Mouse (Mus musculus) heart, adult 11 months (tissue): ENCODE data around the gene Lmntd1.

Experiments
- DNase-seq: peaks from one replicate; pipeline ENCODE4 v3.0.0; 2022

Lmntd1 gene

GRCm38 (mm10) chr6:145482656-145483317 lies 131.3 kb downstream of the Lmntd1 start:
- peak; percentile 91 for DNase-seq

DNA sequence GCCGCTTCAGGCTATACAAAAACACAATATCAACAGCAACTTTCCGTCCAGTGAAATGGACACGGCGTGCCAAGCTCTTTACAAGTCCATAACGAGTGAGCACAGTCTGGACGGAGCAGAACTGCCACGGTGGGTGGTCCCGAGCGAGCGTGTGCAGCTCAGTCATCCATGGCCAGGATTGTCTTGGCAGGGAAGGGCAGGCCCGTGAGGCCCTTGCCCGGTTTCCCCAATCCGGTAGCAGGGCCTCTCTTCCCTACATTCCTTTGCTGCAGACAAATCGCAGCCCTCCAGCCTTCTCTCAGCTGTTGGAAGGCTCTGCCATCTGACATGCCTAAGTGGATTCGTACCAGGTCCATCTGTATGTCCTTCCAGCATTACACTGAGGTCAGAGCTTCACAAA lies 132.2 kb downstream of the Lmntd1 start:
- peak; percentile 94 for DNase-seq

- no peak for DNase-seq
Measured at GRCm38 (mm10) chr6:145478821-145479271, 135.3 kb downstream of the Lmntd1 start.

GRCm38 (mm10) chr6:145477367-145477905 lies 136.7 kb downstream of the Lmntd1 start:
- no peak for DNase-seq

DNA sequence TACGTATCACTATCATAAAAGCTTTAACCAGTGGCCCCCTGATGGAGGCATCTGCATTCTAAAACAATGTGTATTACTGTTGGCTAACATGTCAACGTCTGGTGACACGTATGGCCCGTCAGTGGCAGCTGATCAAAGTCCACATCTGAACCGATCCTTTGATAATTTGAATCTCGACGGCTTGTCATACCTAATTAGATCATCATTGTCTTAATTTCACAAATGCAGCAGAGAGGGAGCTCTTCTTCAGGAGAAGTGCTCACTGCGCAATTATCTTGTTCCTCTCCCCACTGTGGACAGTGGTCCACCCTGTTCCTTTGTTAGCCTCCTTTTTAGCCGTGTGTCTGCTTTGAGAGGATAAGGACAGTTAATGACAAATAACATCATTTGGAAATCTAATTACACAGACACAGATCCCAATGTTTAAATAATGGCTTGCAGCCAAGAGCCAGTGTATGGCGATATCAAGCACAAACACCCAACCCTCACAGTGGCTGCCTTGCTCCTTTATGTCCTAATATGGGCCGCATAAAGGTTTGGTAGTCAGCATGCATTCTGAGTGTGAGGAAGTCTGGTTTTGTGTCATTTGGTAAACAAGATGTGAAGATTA lies 142.4 kb downstream of the Lmntd1 start:
- DNase-seq = no peak

DNA sequence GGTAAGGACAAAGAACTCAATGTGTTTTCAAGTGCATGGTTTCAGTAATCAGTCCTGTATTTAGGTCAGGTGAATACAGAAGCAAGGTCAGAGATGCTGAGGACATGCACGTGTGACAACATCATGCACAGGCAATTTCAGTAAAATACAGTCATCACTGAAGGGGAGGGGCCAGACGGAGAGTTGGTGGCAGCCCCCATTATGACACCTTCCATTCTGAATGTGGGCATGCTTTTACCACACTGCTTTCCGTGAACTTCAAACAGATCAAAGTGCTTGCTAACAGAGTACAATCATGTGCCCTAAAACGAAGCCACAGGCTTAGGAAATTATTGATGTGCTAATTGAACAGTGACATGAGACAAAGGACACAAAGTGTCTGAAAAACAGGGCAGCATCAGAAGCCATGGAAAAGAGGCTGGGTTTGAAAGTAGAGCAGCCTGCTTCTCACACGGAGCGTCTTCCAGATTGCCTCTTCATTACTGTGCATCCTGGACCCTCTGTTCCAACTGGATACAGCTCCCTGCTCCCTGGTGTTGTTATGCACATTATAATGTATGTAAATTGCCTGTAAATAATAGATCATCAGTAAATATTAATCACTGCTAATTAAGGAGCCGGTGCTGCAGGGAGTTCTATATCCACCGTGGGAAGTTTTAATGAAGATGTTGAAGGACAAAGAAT lies 144.7 kb downstream of the Lmntd1 start:
- no peak for DNase-seq

DNA sequence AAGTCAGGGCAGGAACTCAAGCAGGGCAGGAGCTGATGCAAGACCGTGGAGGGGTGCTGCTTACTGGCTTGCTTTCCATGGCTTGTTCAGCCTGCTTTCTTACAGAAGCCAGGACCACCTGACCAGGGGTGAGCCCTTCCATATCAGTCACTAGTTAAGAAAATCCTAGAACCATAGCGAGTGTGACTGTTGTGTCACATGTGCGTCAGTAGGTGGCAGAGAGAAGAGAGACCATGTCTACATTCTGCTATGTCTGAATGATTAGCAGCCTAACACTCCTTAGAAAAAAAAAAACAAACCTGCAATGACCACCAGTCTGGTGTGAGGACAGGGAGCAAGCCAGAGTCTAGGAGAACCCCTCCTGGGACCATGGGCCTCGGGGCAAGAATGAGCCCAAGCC lies 150.1 kb downstream of the Lmntd1 start:
- DNase-seq = no peak

- DNase-seq = no peak
Measured at GRCm38 (mm10) chr6:145462677-145463245, 151.4 kb downstream of the Lmntd1 start.

DNA sequence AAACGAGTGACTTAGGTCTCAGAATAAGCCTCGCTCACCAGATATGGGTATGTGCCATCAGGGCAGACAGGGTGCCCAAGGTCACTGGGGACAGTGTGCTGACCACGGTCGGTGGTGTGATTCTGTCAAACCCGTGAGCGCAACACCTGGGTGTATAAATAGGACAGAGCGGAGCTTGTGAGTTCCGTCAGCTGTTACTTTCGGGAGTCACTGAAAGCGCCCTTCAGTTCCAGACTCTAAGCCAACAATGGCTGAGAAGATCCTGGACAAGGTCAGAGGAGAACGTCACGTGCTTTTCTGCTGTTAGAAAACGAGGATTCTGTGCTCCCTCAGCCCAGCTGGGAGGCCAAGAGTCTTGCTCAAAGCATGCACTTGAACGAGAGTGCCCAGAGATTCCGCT lies 157.1 kb downstream of the Lmntd1 start:
- peak; percentile 97 for DNase-seq

- peak; percentile 96 for DNase-seq
Measured at GRCm38 (mm10) chr6:145450628-145451403, 163.3 kb downstream of the Lmntd1 start.

GRCm38 (mm10) chr6:145448361-145448760 lies 165.8 kb downstream of the Lmntd1 start:
- DNase-seq = no peak

DNA sequence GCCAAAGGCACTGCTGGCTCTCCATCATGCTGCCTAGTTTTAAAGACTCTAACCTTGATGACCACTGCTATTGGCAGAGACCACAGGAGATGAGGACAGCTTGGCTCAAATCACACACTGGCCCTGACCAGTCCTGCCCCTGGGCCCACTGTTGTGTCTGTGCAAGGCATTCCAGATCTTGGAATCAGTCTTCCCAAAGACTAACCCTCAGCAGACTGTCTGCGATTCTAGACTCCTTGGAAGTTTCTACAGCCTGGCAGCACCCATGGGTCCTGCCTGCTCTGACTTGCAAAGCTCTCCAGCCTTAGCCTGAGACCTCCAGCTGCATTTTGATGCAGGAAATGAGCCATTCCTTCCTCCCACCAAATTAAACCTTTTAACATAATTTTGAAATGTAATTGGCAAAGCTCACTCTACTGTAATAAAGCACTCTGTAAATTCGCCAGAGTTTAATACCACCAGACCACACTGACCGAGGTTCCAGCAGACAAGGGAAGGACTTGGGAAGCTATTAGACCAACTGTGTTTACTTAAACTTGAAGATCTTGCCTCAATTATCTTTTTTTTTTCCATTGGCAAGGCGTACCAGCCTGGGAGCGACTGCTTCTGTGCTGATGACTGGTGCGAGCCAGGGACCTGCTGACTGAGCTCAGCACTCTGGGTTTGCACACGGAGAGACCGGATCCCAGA lies 168.2 kb downstream of the Lmntd1 start:
- peak; percentile 96 for DNase-seq

DNA sequence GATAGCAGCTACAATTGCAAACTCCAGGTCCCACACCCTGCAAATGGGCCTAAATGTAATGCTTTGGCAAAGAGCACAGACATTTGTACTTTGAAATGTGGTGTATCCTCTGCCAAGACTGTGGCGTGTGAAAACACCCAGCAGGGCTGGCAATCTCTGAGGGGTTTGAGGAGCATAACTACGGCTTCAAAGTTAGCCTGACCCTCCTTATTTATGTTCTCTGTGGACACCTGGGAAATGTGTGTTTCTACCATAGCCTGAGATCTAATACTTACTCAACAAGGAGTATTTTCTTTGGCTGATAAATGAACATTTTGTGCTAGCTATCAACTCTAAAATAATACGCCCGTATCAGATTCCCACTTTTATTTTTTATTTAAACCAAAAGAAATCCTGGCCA lies 168.7 kb downstream of the Lmntd1 start:
- peak; percentile 86 for DNase-seq

GRCm38 (mm10) chr6:145442786-145443185 lies 171.3 kb downstream of the Lmntd1 start:
- no peak for DNase-seq

DNA sequence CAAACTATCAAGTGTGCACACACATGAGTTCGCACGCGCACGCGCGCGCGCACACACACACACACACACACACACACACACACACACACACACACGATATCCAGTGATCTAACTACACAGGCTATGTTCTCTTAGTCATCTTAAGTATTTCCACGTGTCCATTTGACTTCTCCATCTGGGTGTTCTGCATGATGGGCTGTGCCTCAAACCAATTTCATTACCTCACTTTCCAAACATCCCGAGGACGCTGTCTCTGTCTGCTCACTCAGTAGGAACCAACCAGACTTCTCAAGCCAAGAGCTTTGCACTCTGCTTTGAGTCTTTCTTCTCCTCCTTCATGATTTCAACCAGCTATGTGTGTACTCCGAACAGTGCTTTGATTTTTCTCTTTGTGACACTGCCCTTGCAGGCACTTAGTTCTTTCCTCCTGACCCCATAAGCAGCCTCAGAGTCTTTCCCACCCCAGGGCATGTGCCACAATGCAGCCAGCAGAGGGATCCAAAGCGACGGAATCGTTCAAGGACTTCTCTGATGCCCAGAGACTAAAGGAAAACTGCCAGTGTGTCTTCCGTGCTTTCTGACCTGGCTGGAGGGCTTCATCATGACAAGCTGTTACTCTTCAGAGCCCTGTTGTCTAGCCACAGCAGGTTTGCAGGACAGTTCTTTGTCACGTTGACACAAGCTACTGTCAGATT lies 172.6 kb downstream of the Lmntd1 start:
- peak; percentile 92 for DNase-seq

DNA sequence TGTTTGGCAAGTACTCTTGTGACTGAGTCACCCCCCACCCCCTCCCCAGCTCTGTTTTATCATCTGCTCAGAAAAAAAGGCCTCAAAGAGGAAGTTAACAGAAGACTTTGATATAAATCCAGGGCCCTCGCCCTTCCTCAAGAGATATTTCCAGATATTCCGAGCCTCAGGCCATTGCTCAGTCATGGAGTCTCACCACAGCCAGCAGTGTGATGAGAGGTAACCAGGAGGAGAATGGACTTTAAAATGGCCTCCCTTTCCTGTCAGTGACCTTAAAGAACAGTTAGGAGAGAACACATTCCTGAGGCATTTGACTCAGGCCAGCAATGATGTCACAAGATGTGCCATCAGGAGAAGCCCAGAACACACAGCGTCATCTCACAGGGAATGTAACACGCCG lies 175.3 kb downstream of the Lmntd1 start:
- DNase-seq = no peak

DNA sequence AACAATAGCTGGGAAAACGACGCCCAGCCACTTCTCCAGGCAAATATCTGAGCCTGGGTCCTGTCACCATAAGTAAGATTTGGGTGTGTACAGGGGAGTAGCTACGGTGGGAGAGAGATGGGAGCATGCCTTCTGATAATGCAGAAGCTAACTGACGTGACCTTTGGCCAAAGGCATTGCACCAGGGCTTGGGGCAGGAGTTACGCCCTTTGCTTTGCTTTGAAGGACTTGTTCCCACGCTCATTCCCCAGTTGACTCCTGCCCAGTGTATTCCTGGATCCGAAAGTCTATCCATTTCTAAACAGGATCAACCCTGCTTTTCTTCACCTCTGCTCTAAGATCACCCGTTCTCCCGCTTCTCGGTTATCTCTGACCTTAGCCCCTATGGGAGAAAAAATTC lies 178.4 kb downstream of the Lmntd1 start:
- DNase-seq = no peak

GRCm38 (mm10) chr6:145435156-145435555 lies 179.0 kb downstream of the Lmntd1 start:
- DNase-seq = peak; percentile 83

DNA sequence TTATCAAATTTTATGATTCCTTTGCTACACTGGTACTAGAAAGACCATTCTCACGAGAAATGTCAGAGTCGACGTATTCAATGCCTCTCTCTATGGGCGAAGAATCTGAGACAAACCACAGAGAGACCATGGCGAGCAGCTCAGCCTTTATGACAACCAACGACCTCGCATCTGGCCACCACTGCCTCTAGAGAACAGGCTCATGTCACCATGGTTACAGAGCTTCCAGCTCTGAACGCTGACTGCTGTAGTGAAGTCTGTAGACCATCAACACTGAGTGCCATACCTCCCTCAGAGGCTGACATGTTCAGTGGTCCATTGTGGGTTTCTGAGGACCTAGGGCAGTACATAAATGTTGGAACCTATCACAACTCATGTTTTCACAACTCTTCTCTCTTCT lies 180.2 kb downstream of the Lmntd1 start:
- DNase-seq = peak; percentile 69

DNA sequence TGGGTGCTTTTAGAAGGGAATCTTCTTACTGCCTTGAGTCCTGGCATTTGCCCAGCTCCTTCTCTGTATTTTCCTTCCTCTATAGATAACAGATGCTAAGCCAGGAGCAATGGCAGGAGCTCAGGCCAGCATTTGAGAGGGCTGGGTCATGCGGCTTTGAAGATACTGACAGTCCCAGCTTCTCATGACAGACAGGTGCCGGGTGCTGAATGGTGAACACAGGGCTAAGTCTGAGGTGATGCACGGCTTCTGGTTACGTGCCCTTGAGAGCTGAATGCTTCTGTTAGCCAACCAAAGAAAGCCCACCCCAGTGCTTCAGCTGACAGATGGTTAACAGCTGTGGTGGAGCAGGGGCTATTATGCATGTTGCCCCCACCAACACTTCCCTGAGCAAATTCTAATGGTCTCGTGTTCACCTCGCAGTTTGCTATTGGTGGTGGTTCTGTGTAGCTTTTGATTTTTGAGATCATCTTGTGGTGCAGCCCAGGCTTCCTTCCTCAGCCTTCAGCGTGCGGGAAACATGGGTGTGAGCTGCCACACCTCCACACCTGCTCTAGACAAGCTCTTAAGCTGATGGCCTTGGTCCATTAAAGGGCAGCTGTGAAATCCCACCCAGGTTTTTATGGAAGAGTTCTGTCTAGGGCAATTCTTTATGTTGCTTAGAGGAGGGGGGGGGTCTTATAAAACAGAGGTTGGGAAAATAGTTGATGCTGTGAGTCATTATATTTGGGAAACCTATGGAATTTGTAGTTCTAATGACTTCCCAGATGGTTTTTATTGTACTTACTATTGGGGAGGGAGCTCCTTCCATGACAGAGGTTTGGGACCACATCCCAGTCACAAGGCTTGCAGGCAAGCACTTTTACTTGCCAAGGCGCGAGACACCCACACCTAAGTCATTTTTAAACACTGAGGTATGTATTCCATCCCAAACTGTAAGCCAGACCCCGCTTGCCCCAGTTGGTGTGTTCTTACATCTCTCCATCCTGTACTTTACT lies 181.1 kb downstream of the Lmntd1 start:
- peak; percentile 84 for DNase-seq
